Mouse (Mus musculus) forebrain, postnatal 0 days (tissue): Measurements from ENCODE around the gene Hist1h4j. TPM values are rescaled to one million over a fixed set of nuclear protein-coding genes. Genes with fewer than 3 reads are reported as not detected.
A peak's percentile ranks its signal among the peaks of the same experiment; 100 is the strongest.
"Not testable (repeated sequence)": the region's sequence is repeated elsewhere in the genome, so short reads cannot be mapped to it uniquely, and the experiment has no call there.

ENCODE experiments used
- ATAC-seq: fragments of 200-750 bp; cut with Nextera tagmentation; 2 replicates; pipeline ENCODE4 v1.8.0; 2017; ENCODE audit warnings: mild to moderate bottlenecking, moderate library complexity
- DNase-seq: peaks from one replicate; pipeline ENCODE4 v3.0.0-alpha.2; 2015
- H3K27ac ChIP-seq: fragments of 300-500 bp; sonication (generic); 2 replicates; pipeline ENCODE4 v1.5.1; 2014; ENCODE audit warnings: low read depth, mild to moderate bottlenecking, antibody characterized with exemption, low read length, moderate library complexity, mixed read lengths
- H3K27me3 ChIP-seq: fragments of 300-500 bp; sonication (generic); 2 replicates; pipeline ENCODE4 v1.6.1; 2014; ENCODE audit warnings: mild to moderate bottlenecking, low read length, mixed read lengths; ENCODE audit not compliant: insufficient read depth
- H3K36me3 ChIP-seq: fragments of 300-500 bp; sonication (generic); 2 replicates; pipeline ENCODE4 v1.6.1; 2014; ENCODE audit warnings: mild to moderate bottlenecking, moderate library complexity; ENCODE audit not compliant: insufficient read depth
- H3K4me1 ChIP-seq: fragments of 300-500 bp; sonication (generic); 2 replicates; pipeline ENCODE4 v1.6.1; 2014; ENCODE audit warnings: antibody characterized with exemption; ENCODE audit not compliant: insufficient read depth
- H3K4me2 ChIP-seq: fragments of 300-500 bp; sonication (generic); 2 replicates; pipeline ENCODE4 v1.6.1; 2014; ENCODE audit warnings: low read depth, mild to moderate bottlenecking, moderate library complexity
- H3K4me3 ChIP-seq: fragments of 300-500 bp; sonication (generic); 2 replicates; pipeline ENCODE4 v1.5.1; 2014; ENCODE audit warnings: low read depth, low read length, mixed read lengths
- H3K9ac ChIP-seq: fragments of 300-500 bp; sonication (generic); 2 replicates; pipeline ENCODE4 v1.6.1; 2014; ENCODE audit warnings: mild to moderate bottlenecking
- H3K9me3 ChIP-seq: fragments of 300-500 bp; sonication (generic); 2 replicates; pipeline ENCODE4 v1.6.1; 2016; ENCODE audit warnings: low read length
- CTCF ChIP-seq: sonication (generic); IDR thresholded peaks from 2 replicates; pipeline ENCODE4 v1.5.1; 2016; ENCODE audit warnings: antibody characterized with exemption, control low read depth, low read depth
- WGBS: fragments of 180-500 bp; shearing (Covaris S2); extraction: QIAGEN DNeasy Blood & Tissue Kit; methylation state at CpG from one replicate; pipeline ENCODE4 v1.1.7; 2014; 5-methylcytosine and 5-hydroxymethylcytosine counted together
- polyA plus RNA-seq: library from polyadenylated mRNA; unstranded; fragments of >200 nt; fragmentation: Nextera tagmentation; extraction: Ambion mirVana; gene quantifications from 2 replicates; pipeline ENCODE4 v1.2.1, GENCODE M21; 2015
- total RNA-seq: library from RNA; depleted of rRNA; stranded (reverse); fragments of >200 nt; gene quantifications from 2 replicates; pipeline ENCODE4 v1.2.3, GENCODE M21; 2014

Gene Hist1h4j
- total and polyA plus RNA-seq, 2 experiments from 2014 or later, result 307 TPM; not detected in 1

DNA sequence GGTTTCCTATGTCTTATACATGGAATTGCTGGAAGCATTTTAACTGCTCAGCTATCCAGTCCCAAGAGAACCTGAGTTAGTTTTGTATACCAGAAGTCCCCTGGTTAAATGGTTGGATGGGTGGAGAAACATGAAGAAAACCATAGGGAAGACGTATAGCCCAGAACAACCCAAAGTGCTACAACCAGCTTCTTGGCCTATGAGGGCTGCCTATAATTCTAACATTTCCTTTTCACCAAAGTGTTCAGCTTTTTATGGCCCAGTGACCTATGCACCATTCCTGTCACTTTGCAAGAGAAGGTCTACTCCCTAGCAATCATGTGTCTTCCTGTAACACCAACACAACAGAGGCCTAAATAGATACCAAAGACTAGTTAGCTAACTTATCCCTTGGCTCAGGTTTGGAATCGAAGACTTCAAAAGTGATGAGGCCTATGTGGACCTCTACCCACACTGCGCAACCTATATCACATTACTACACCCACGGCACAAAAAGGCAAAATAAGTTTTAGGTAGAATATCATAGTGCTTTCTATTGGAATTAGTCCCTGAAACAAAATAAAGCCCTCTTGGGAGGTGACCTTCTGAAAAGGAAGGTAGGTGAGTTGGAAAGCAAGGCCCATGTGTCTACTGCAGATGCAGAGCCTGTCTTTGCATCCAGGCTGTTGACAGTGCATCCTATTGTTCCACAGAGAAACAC, 16.3 kb upstream of the Hist1h4j start:
- Histone ChIP-seq H3K36me3 (no peaks in the 10 kb centered on the region), H3K4me2 (peak overlapping the region; percentile 77), H3K4me1 (peaks cover 21% of the 10 kb centered on the region), H3K27me3 (no peaks in the 10 kb centered on the region), H3K9me3 (no peaks in the 10 kb centered on the region), H3K9ac (peak overlapping the region; percentile 40; the same call in 1 of the 2 replicates), H3K4me3 (peak overlapping the region; percentile 37), H3K27ac (0 out of 2 replicates have a peak overlapping the region, but pooled peaks have one; percentile 66)
- TF ChIP-seq CTCF, result no peak
- DNase-seq (no peak), ATAC-seq (no peak)
- 61% methylated on average over 4 of the region's 4 CpGs for WGBS

- H3K27me3 ChIP-seq, ATAC-seq, H3K27ac ChIP-seq, H3K9me3 ChIP-seq, H3K36me3 ChIP-seq, DNase-seq: not testable (repeated sequence)
- peak overlapping the region; percentile 63 for H3K4me2 ChIP-seq
- 1% methylated on average over 19 of the region's 44 CpGs for WGBS
- peak overlapping the region; percentile 31; the same call in 1 of the 2 replicates for H3K9ac ChIP-seq
- H3K4me3 ChIP-seq, result peak overlapping the region; percentile 38
- peaks cover 15% of the 10 kb centered on the region for H3K4me1 ChIP-seq
Observed at GRCm38 (mm10) chr13:21721107-21721756, 13.6 kb upstream of the Hist1h4j start.

DNA sequence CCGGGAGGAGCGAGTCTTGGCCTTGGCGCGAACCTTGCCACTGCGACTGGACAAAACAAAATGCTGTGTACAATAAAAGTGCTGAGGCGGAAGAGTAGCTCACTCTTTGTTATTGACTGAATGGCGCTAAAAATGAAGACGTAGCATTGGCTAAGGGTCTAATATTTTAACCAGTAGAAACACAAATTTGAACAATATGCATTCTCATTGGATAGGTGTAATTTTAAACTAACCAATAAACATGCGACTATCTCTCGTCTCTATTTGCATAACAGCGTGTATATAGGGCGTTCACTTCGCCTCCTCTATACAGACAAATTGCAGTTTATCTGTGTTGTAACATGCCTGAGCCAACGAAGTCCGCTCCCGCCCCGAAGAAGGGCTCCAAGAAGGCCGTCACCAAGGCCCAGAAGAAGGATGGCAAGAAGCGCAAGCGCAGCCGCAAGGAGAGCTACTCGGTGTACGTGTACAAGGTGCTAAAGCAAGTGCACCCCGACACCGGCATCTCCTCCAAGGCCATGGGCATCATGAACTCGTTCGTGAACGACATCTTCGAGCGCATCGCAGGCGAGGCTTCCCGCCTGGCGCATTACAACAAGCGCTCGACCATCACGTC, 13.0 kb upstream of the Hist1h4j start, which contains the start of gene Hist1h2bm:
TSS of gene Hist1h2bm (plus strand) at position 288 of the 616 bp plus-strand sequence.
- DNase-seq (peak; percentile 92), ATAC-seq (peak; percentile 96)
- Histone ChIP-seq H3K4me1 (peaks cover 15% of the 10 kb centered on the region), H3K4me3 (peak within 1 kb of the TSS; percentile 38), H3K27ac (peak within 1 kb of the TSS; percentile 70), H3K4me2 (peak within 1 kb of the TSS; percentile 63), H3K9ac (peak within 1 kb of the TSS; percentile 50)
- H3K9me3 ChIP-seq, H3K27me3 ChIP-seq, H3K36me3 ChIP-seq: not testable (repeated sequence)
- WGBS, result 4% methylated on average over 37 of the region's 37 CpGs

DNA sequence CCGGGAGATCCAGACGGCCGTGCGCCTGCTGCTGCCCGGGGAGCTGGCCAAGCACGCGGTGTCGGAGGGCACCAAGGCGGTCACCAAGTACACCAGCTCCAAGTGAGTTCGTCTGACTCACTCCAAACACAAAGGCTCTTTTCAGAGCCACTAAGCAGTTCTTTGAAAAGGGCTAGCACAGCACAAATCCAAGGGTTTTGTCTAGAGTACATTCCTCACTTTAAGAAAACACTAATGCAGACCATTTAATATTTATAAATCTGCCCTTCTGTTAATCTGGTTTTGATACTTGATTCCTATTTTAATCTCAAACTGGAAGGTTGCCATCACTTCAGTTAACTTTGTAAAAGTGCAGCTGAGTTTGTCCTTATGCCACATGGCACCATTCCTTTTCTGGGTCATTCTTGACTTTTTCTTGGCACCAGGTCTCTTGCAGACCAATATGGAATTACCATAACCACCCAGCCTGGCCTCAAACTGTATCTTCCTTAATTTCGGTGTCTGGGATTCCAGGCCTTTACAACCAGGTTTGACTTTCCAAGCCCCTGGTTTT, 12.4 kb upstream of the Hist1h4j start:
- no peaks in the 10 kb centered on the region for H3K27me3 ChIP-seq
- 3% methylated on average over 11 of the region's 11 CpGs for WGBS
- H3K4me1 ChIP-seq, result peaks cover 15% of the 10 kb centered on the region
- H3K36me3 ChIP-seq, result no peaks in the 10 kb centered on the region
- TF ChIP-seq CTCF, result no peak
- peak; percentile 37 for ATAC-seq
- peak overlapping the region; percentile 38 for H3K4me3 ChIP-seq
- peak; percentile 49 for DNase-seq
- H3K9ac ChIP-seq, result peak overlapping the region; percentile 50
- peak overlapping the region; percentile 63 for H3K4me2 ChIP-seq
- peak overlapping the region; percentile 70; the same call in 1 of the 2 replicates for H3K27ac ChIP-seq
- H3K9me3 ChIP-seq, result no peaks in the 10 kb centered on the region

DNA sequence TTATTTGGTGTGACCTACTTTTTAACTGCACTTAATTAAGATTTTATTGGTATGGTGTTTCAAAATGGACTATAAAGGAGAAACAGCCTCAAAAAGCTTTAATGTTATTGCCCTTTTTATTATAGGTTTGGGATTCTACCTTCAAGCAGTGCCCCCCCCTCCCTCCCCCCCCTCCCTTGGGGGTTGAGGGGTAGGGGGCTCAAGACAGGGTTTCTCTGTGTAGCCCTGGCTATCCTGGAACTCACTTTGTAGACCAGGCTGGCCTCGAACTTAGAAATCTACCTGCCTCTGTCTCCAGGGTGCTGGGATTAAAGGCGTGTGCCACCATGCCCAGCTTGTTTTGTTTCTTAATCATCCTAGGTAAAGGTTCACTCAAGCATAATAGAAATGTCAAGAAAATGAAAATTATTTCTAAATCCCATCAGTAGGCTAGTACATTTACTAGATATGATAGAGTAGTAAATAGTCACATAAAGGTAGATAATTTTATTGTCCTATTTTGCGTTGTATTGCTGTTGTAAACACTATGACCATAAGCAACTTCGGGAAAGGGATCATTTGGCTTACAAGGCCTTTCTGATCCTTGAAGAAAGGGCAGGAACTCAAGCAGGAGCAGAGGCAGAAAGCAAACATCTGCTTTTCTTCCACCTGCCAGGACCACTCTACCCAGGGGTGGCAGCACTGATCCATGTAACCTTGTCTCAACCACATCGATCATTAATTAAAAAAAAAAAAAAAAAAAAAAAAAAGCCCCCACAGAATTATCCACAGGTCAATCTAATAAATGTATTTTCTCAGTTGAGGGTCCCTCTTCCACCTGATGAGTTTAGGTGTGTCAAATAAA, 11.6 kb upstream of the Hist1h4j start:
- WGBS, result 22% methylated on average over 5 of the region's 5 CpGs
- no peak overlapping the region for H3K27ac ChIP-seq
- DNase-seq, result no peak
- H3K9me3 ChIP-seq, result no peaks in the 10 kb centered on the region
- H3K4me2 ChIP-seq, result peak overlapping the region; percentile 63; the same call in 1 of the 2 replicates
- no peak for TF ChIP-seq CTCF
- H3K4me1 ChIP-seq, result peaks cover 11% of the 10 kb centered on the region
- H3K9ac ChIP-seq, result no peak overlapping the region
- no peaks in the 10 kb centered on the region for H3K36me3 ChIP-seq
- H3K4me3 ChIP-seq, result no peak overlapping the region
- H3K27me3 ChIP-seq, result no peaks in the 10 kb centered on the region
- no peak for ATAC-seq

DNA sequence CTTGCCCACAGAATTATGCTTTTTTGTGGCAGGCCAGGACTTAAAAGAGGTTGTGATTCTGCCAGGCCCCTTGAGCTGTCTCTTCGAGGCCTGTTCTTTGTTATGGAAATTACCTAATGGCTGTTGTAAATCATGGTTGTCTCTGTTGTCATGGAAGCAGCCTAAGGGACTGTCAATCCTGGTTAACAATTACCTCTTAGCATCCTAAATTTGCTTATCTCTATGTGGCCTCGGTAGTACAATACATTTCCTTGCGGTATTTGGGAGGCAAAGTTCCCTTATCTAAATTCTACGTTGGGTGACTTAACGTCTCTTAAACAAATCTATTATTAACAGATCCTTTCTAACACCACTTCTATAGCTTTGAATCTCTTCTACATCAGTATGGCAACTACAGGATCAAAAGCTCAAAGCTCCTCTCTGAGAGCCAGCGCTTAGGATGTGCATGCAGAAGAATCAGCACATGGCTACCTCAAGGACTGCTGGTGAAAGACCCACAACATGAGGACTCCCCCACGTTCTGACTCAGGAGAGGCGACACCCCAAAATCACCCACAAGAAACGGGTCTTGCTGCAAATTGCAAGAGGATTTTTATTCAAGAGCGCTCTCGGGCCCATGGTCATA, 6.8 kb upstream of the Hist1h4j start:
- Histone ChIP-seq H3K4me1 (no peaks in the 10 kb centered on the region), H3K36me3 (no peaks in the 10 kb centered on the region), H3K9ac (no peak overlapping the region), H3K4me2 (no peak overlapping the region), H3K27ac (no peak overlapping the region), H3K9me3 (no peaks in the 10 kb centered on the region), H3K27me3 (no peaks in the 10 kb centered on the region), H3K4me3 (no peak overlapping the region)
- TF ChIP-seq CTCF, result no peak
- peak; percentile 11 for DNase-seq
- 29% methylated on average over 11 of the region's 11 CpGs for WGBS
- ATAC-seq, result peak; percentile 55
